Mouse (Mus musculus) heart, adult 2 months (tissue): ENCODE results near the gene Mindy4. TPM values are rescaled to one million over a fixed set of nuclear protein-coding genes. Genes with fewer than 3 reads are reported as not detected.

Experiments
- DNase-seq, 2 experiments: peaks; one replicate each; pipeline ENCODE4 v3.0.0; 2021
- H3K27ac ChIP-seq: fragments of 200-600 bp; 2 replicates; pipeline ENCODE4 v1.8.1; 2022
- H3K27me3 ChIP-seq: fragments of 200-500 bp; 2 replicates; pipeline ENCODE4 v1.6.1; 2012; ENCODE audit warnings: mild to moderate bottlenecking, low read length, inconsistent platforms, mixed read lengths; ENCODE audit not compliant: control insufficient read depth, insufficient read depth
- H3K36me3 ChIP-seq: fragments of 200-500 bp; 2 replicates; pipeline ENCODE4 v1.6.1; 2012; ENCODE audit warnings: low read length, inconsistent platforms; ENCODE audit not compliant: control insufficient read depth, insufficient read depth
- H3K4me1 ChIP-seq: fragments of 200-500 bp; 2 replicates; pipeline ENCODE4 v1.6.1; 2011; ENCODE audit warnings: low read length; ENCODE audit not compliant: control insufficient read depth, insufficient read depth
- H3K4me3 ChIP-seq: fragments of 200-600 bp; 2 replicates; pipeline ENCODE4 v1.8.1; 2022
- H3K79me2 ChIP-seq: fragments of 200-500 bp; replicated peaks from 2 replicates; pipeline ENCODE4 v1.6.1; 2012; ENCODE audit warnings: mild to moderate bottlenecking, inconsistent platforms, low read length, moderate library complexity, mixed read lengths; ENCODE audit not compliant: control insufficient read depth, insufficient read depth
- H3K9ac ChIP-seq: fragments of 200-500 bp; 2 replicates; pipeline ENCODE4 v1.6.1; 2012; ENCODE audit warnings: low read depth, mild to moderate bottlenecking, control low read depth, inconsistent platforms, low read length, mixed read lengths
- CTCF ChIP-seq: fragments of 200-600 bp; IDR thresholded peaks from 2 replicates; pipeline ENCODE4 v1.8.1; 2022; ENCODE audit warnings: antibody characterized with exemption, mild to moderate bottlenecking, moderate library complexity
- EP300 ChIP-seq: fragments of 200-500 bp; IDR thresholded peaks from 2 replicates; pipeline ENCODE4 v1.6.1; 2011; ENCODE audit warnings: low read depth, low read length, control low read depth; ENCODE audit not compliant: insufficient read depth
- POLR2A ChIP-seq: fragments of 200-500 bp; IDR thresholded peaks from 2 replicates; pipeline ENCODE4 v1.6.1; 2011; ENCODE audit warnings: mild to moderate bottlenecking, low read depth, low read length, control low read depth; ENCODE audit not compliant: insufficient read depth
- WGBS: fragments of 180-500 bp; shearing (Covaris S2); methylation state at CpG from one replicate; pipeline ENCODE4 v1.1.7; 2018; 5-methylcytosine and 5-hydroxymethylcytosine counted together
- intact Hi-C: fragments of 180-260 bp; cut with DNase I; formaldehyde crosslinking; loops from one replicate; pipeline ENCODE4 v1.15.1; 2025
- polyA plus RNA-seq: library from polyadenylated mRNA; depleted of rRNA; stranded (reverse); fragments of >200 nt; gene quantifications from 2 replicates; pipeline ENCODE4 v1.2.3, GENCODE M21; 2012
- total RNA-seq, 2 experiments: library from RNA; stranded (reverse); gene quantifications; 2 replicates each; pipeline ENCODE4 v1.2.3; 2021

Gene Mindy4
- total and polyA plus RNA-seq, 3 experiments: 4.3 to 5.2 (median 5.0) TPM

DNA sequence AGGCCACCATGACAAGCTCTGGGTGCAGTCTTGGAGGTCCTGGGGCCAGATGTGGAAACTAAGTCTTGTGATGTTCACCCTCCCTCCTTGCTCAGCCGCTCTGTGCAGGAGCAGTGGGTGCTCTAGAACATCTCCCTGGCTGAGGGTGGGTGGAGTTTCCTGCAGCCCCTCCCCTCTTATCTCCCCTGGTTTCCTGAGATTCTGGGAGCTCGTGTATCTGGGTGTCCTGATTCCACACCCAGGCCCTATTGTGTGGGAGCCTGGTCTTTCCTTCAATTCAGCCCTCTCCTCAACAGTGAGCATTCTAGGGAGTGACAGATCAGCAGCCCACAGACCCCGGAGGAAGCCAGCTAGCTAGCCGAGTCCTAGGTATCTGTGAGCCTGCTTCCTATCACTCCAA, 123.1 kb downstream of the Mindy4 start:
- Histone ChIP-seq H3K36me3 (no peaks in the 10 kb centered on the region), H3K4me1 (peaks cover 8% of the 10 kb centered on the region), H3K27me3 (no peaks in the 10 kb centered on the region), H3K4me3 (peak overlapping the region; percentile 0; the same call in 1 of the 2 replicates), H3K27ac (peak overlapping the region; percentile 82), H3K9ac (no peak overlapping the region), H3K79me2 (no peaks in the 10 kb centered on the region)
- 50% methylated on average over 4 of the region's 4 CpGs for WGBS
- TF ChIP-seq POLR2A (peak; percentile 95), CTCF (no peak), EP300 (peak; percentile 93)
- peak; percentile 71 to 79 for DNase-seq
- intact Hi-C loops: loop anchor here (2.0 kb wide), 1 partner anchor 31 kb away; no protein-coding TSS in a partner anchor

DNA sequence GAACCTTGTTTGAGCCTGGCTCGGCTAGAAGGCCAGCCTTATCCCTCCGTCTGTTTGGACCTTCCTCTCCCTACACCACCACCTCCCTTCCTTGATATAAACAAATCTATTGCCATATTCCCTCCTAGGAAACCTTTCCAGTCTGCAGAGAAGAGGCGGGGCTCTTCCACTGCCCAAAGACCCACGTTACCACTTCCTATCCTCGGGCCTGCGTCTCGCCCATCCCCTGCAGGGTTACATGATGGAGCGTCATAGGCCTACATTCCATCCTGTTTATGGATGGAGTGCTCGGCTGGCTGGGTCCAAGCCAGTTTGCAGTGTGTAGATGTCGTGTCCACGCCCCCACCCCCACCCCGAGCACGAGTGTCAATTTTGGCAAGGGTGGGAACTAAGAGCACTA, 124.1 kb downstream of the Mindy4 start:
- Histone ChIP-seq H3K4me1 (peaks cover 7% of the 10 kb centered on the region), H3K27me3 (no peaks in the 10 kb centered on the region), H3K9ac (no peak overlapping the region), H3K27ac (peak overlapping the region; percentile 82), H3K79me2 (no peaks in the 10 kb centered on the region), H3K4me3 (no peak overlapping the region), H3K36me3 (no peaks in the 10 kb centered on the region)
- intact Hi-C loops: loop anchor here (2.0 kb wide), 1 partner anchor 33 kb away; no protein-coding TSS in a partner anchor
- peak in 1 of 2 experiments; percentile 34 for DNase-seq
- WGBS: 46% methylated on average over 13 of the region's 13 CpGs
- TF ChIP-seq CTCF: no peak
- no peak for TF ChIP-seq POLR2A
- TF ChIP-seq EP300: no peak

DNA sequence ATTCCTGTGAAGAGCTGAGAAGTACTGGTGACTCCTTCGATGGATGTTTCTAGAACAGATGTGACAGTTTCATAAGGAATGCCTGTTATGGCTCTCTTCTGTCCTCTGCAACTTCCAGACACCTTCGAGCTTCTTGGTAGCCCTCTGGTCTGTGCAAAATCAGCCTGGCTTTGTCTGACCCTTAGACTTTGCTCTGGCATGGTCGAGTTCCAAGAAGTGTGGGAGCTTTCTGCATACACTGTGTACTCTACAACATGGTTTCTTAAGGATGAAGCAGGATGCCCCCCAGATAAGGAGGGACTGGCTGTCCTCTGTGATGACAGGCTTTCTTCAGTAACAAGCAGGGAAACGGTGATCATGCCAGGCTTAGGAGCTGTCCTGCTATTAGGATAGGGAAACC, 125.0 kb downstream of the Mindy4 start:
- Histone ChIP-seq H3K4me1 (peaks cover 10% of the 10 kb centered on the region), H3K9ac (no peak overlapping the region), H3K79me2 (no peaks in the 10 kb centered on the region), H3K36me3 (no peaks in the 10 kb centered on the region), H3K27me3 (no peaks in the 10 kb centered on the region), H3K27ac (no peak overlapping the region; the same call in 1 of the 2 replicates), H3K4me3 (no peak overlapping the region)
- intact Hi-C loops: no loop called here
- TF ChIP-seq CTCF: no peak
- no peak for TF ChIP-seq POLR2A
- no peak for TF ChIP-seq EP300
- 73% methylated on average over 4 of the region's 4 CpGs for WGBS
- no peak for DNase-seq

DNA sequence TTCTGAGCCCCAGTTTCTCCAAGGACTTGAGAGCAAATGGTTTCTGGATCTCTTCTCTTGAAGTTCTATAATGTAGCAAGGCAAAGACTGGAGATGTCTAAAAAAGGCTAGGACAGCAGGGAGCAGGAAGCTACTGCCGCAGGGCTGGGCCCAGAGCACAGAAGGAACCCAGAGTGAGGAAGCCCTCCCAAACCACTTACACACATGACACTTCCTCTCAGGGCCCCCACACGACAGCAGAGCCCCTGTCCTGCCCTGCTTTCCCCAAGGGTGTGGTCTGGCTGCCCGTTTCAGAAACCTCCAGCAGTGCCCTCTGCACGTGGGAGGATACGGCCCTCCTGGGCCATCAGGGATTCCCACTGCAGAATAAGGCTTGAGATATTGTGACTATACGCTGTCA, 128.1 kb downstream of the Mindy4 start:
- Histone ChIP-seq H3K79me2 (no peaks in the 10 kb centered on the region), H3K4me1 (peaks cover 7% of the 10 kb centered on the region), H3K9ac (peak overlapping the region; percentile 28; the same call in 1 of the 2 replicates), H3K27ac (peak overlapping the region; percentile 75), H3K27me3 (no peaks in the 10 kb centered on the region), H3K36me3 (no peaks in the 10 kb centered on the region), H3K4me3 (0 out of 2 replicates have a peak overlapping the region, but pooled peaks have one; percentile 19)
- TF ChIP-seq EP300 (0 out of 2 replicates have a peak, but pooled peaks have one; percentile 52), CTCF (no peak), POLR2A (0 out of 2 replicates have a peak, but pooled peaks have one; percentile 35)
- intact Hi-C loops: no loop called here
- peak in 1 of 2 experiments; percentile 56 for DNase-seq
- 56% methylated on average over 6 of the region's 6 CpGs for WGBS

DNA sequence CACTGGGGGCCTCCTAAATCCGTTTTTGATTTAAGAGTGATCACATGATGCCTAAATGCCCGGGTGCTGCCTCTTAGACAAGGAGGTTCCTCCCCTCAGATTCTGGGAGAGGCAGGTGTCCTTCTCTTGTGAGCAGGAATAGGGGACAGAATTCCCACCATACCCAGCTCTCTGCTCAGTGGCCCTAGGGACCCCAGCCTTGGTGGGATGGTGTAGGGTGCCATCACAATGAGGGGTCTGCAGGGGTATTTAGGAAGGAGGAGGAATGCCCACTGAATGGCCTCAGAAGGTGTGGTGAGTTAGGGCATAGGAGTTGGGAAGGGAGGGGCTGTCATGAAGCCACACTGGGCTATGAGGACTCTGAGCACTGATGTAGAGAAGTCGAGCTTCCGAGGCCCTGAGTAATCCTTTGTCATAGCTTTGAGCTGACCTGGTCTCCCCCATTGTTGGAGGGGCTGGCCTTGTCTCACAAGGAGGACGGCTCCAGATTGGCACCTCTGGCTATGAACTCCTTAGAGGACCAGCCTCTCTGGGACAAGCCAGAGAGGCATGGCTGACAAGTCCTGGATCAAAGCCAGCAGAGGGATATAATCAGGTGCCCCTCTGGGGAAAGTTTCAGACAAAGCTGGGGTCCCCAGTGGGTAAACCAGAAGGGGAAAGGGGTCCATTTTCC, 129.1 kb downstream of the Mindy4 start:
- Histone ChIP-seq H3K27me3 (no peaks in the 10 kb centered on the region), H3K9ac (peak overlapping the region; percentile 20; the same call in 1 of the 2 replicates), H3K4me3 (no peak overlapping the region), H3K79me2 (no peaks in the 10 kb centered on the region), H3K36me3 (no peaks in the 10 kb centered on the region), H3K27ac (peak overlapping the region; percentile 75), H3K4me1 (peaks cover 7% of the 10 kb centered on the region)
- no peak for TF ChIP-seq EP300
- TF ChIP-seq POLR2A: no peak
- no peak for TF ChIP-seq CTCF
- intact Hi-C loops: no loop called here
- WGBS: 41% methylated on average over 5 of the region's 5 CpGs
- DNase-seq: no peak

DNA sequence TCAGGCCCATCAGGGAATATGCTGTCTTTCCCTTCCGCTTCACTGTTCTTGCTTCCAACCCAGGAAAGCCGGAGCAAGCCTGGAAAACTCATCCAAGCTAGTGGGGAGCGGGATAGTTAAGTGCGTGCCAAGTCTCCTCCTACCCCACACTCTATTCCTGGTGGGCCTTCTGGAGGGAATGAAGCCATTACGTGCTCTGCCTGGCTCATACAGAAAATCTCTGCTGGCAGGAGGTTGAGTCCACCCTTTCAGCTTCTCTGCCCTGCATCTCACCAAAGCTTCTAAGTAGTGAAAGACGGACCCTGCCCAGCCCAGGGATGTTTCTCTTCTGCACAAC, 129.6 kb downstream of the Mindy4 start:
- Histone ChIP-seq H3K27ac (peak overlapping the region; percentile 75), H3K4me3 (no peak overlapping the region), H3K9ac (no peak overlapping the region), H3K79me2 (no peaks in the 10 kb centered on the region), H3K4me1 (peaks cover 5% of the 10 kb centered on the region), H3K36me3 (no peaks in the 10 kb centered on the region), H3K27me3 (no peaks in the 10 kb centered on the region)
- WGBS: 48% methylated on average over 6 of the region's 6 CpGs
- intact Hi-C loops: no loop called here
- TF ChIP-seq EP300: no peak
- no peak for TF ChIP-seq CTCF
- TF ChIP-seq POLR2A: peak; percentile 38; the same call in 1 of the 2 replicates
- DNase-seq: no peak
